Mouse (Mus musculus) CH12.LX (cell line): ENCODE measurements around the gene Fcna. TPM values are rescaled to one million over a fixed set of nuclear protein-coding genes. Genes with fewer than 3 reads are reported as not detected.
A peak's percentile ranks its signal among the peaks of the same experiment; 100 is the strongest.

ENCODE experiments used
- DNase-seq: peaks from one replicate; pipeline ENCODE4 v3.0.0-alpha.2; 2013; ENCODE audit errors: extremely low read depth
- H3K27ac ChIP-seq: 2 replicates; pipeline ENCODE4 v1.5.1; 2012; ENCODE audit warnings: low read depth, mild to moderate bottlenecking, control low read depth, moderate library complexity; ENCODE audit not compliant: insufficient read depth
- H3K27me3 ChIP-seq: replicated peaks from 2 replicates; pipeline ENCODE3; 2012; ENCODE audit warnings: inconsistent platforms
- H3K36me3 ChIP-seq, 2 experiments: replicated peaks in 1 of 2; 2 replicates each; pipeline versions ENCODE3 to v1.6.1; 2012; ENCODE audit warnings: inconsistent platforms in 1 of 2, low read length in 1 of 2, mild to moderate bottlenecking in 1 of 2, mixed read lengths in 1 of 2, moderate library complexity in 1 of 2; ENCODE audit not compliant: control insufficient read depth in 1 of 2, insufficient read depth in 1 of 2
- H3K4me1 ChIP-seq, 2 experiments: 2 replicates each; pipeline ENCODE4 v1.6.1; 2012; ENCODE audit warnings: inconsistent platforms in 1 of 2, moderate library complexity in 1 of 2; ENCODE audit not compliant: insufficient read depth in 2 of 2, control insufficient read depth in 1 of 2
- H3K4me2 ChIP-seq: 2 replicates; pipeline ENCODE4 v1.6.1; 2012; ENCODE audit warnings: low read depth, mild to moderate bottlenecking, control low read depth; ENCODE audit not compliant: poor library complexity, insufficient read depth, severe bottlenecking
- H3K4me3 ChIP-seq, 3 experiments: fragments of 150-350 bp in 1 of 3; sonication (generic) in 1 of 3; replicated peaks in 1 of 3; 2 replicates each; pipeline versions ENCODE3 to v1.5.1; 2011 to 2012; ENCODE audit warnings: low read depth in 2 of 3, low read length in 2 of 3, mild to moderate bottlenecking in 2 of 3, moderate library complexity in 2 of 3, control low read depth in 1 of 3, improper control_type of control experiment in 1 of 3, inconsistent platforms in 1 of 3, mixed read lengths in 1 of 3; ENCODE audit not compliant: poor library complexity in 1 of 3
- H3K79me2 ChIP-seq: replicated peaks from 2 replicates; pipeline ENCODE4 v1.6.1; 2012; ENCODE audit warnings: mild to moderate bottlenecking, moderate library complexity; ENCODE audit not compliant: control insufficient read depth, poor library complexity, insufficient read depth, severe bottlenecking; ENCODE audit errors: extremely low read depth
- H3K9ac ChIP-seq: 2 replicates; pipeline ENCODE4 v1.6.1; 2012; ENCODE audit warnings: low read depth, mild to moderate bottlenecking, control low read depth, moderate library complexity; ENCODE audit not compliant: insufficient read depth
- H3K9me3 ChIP-seq: replicated peaks from 2 replicates; pipeline ENCODE3; 2012; ENCODE audit warnings: low read length, inconsistent platforms, mixed read lengths
- CHD2 ChIP-seq: IDR thresholded peaks from 2 replicates; pipeline ENCODE4 v1.6.1; 2011; ENCODE audit warnings: low read length, improper control_type of control experiment
- CTCF ChIP-seq, 2 experiments: IDR thresholded peaks in 1 of 2; conservative IDR thresholded peaks in 1 of 2; 2 replicates each; pipeline ENCODE4 v1.5.1; 2011 to 2012; ENCODE audit warnings: low read depth in 2 of 2, low read length in 2 of 2, improper control_type of control experiment in 1 of 2, inconsistent platforms in 1 of 2, mild to moderate bottlenecking in 1 of 2, moderate library complexity in 1 of 2
- E2F4 ChIP-seq: IDR thresholded peaks from 2 replicates; pipeline ENCODE4 v1.6.1; 2011; ENCODE audit warnings: low read depth, low read length, improper control_type of control experiment; ENCODE audit not compliant: insufficient replicate concordance
- ELF1 ChIP-seq: IDR thresholded peaks from 2 replicates; pipeline ENCODE4 v1.6.1; 2014; ENCODE audit warnings: low read depth, mild to moderate bottlenecking, inconsistent platforms, low read length, improper control_type of control experiment
- ETS1 ChIP-seq: conservative IDR thresholded peaks from 2 replicates; pipeline ENCODE4 v1.6.1; 2012; ENCODE audit warnings: low read depth, mild to moderate bottlenecking, inconsistent platforms, low read length, improper control_type of control experiment, moderate library complexity
- GABPA ChIP-seq: IDR thresholded peaks from 2 replicates; pipeline ENCODE4 v1.6.1; 2012; ENCODE audit warnings: low read depth, low read length, improper control_type of control experiment, inconsistent platforms; ENCODE audit not compliant: insufficient replicate concordance
- HCFC1 ChIP-seq: IDR thresholded peaks from 2 replicates; pipeline ENCODE4 v1.6.1; 2012; ENCODE audit warnings: low read depth, mild to moderate bottlenecking, inconsistent platforms, low read length, improper control_type of control experiment
- IRF4 ChIP-seq: IDR thresholded peaks from 2 replicates; pipeline ENCODE4 v1.6.1; 2014; ENCODE audit warnings: low read depth, mild to moderate bottlenecking, inconsistent platforms, low read length, improper control_type of control experiment
- JUND ChIP-seq: conservative IDR thresholded peaks from 2 replicates; pipeline ENCODE4 v1.6.1; 2011; ENCODE audit warnings: low read depth, low read length, improper control_type of control experiment
- MAFK ChIP-seq: IDR thresholded peaks from 2 replicates; pipeline ENCODE4 v1.6.1; 2011; ENCODE audit warnings: low read length, improper control_type of control experiment; ENCODE audit not compliant: insufficient replicate concordance
- MEF2A ChIP-seq: IDR thresholded peaks from 2 replicates; pipeline ENCODE4 v1.6.1; 2014; ENCODE audit warnings: low read depth, mild to moderate bottlenecking, inconsistent platforms, low read length, improper control_type of control experiment, borderline replicate concordance
- MYC ChIP-seq: IDR thresholded peaks from 2 replicates; pipeline ENCODE4 v1.6.1; 2011; ENCODE audit warnings: low read depth, mild to moderate bottlenecking, improper control_type of control experiment, low read length
- NELFE ChIP-seq: IDR thresholded peaks from 2 replicates; pipeline ENCODE4 v1.6.1; 2011; ENCODE audit warnings: low read depth, low read length, improper control_type of control experiment
- PAX5 ChIP-seq: IDR thresholded peaks from 2 replicates; pipeline ENCODE4 v1.6.1; 2012; ENCODE audit warnings: low read length, inconsistent platforms, mixed read lengths
- POLR2A ChIP-seq: IDR thresholded peaks from 2 replicates; pipeline ENCODE4 v1.6.1; 2011; ENCODE audit warnings: low read depth, mild to moderate bottlenecking, improper control_type of control experiment, low read length
- POLR2AphosphoS2 ChIP-seq: IDR thresholded peaks from 2 replicates; pipeline ENCODE4 v1.6.1; 2011; ENCODE audit warnings: low read depth, low read length, improper control_type of control experiment
- RAD21 ChIP-seq: IDR thresholded peaks from 2 replicates; pipeline ENCODE4 v1.6.1; 2011; ENCODE audit warnings: low read depth, mild to moderate bottlenecking, low read length, improper control_type of control experiment, moderate library complexity
- SIN3A ChIP-seq: IDR thresholded peaks from 2 replicates; pipeline ENCODE4 v1.6.1; 2012; ENCODE audit warnings: low read length, improper control_type of control experiment, inconsistent platforms
- UBTF ChIP-seq: IDR thresholded peaks from 2 replicates; pipeline ENCODE4 v1.6.1; 2012; ENCODE audit warnings: low read depth, mild to moderate bottlenecking, inconsistent platforms, low read length, improper control_type of control experiment, moderate library complexity
- USF1 ChIP-seq: IDR thresholded peaks from 2 replicates; pipeline ENCODE4 v1.6.1; 2014; ENCODE audit warnings: low read depth, mild to moderate bottlenecking, inconsistent platforms, low read length, improper control_type of control experiment
- ZC3H11A ChIP-seq: IDR thresholded peaks from 2 replicates; pipeline ENCODE4 v1.6.1; 2012; ENCODE audit warnings: low read depth, mild to moderate bottlenecking, inconsistent platforms, low read length, improper control_type of control experiment
- dilution Hi-C: fragments of 300-500 bp; cut with MboI; formaldehyde crosslinking; loops from 2 replicates; pipeline ENCODE4 v1.14.3; 2020; ENCODE audit warnings: low sequenced_read_pairs; ENCODE audit not compliant: extremely low pct_unique_long_range_greater_than_20kb, extremely low pct_ligation_motif_present
- in situ Hi-C: fragments of 300-500 bp; cut with MboI; formaldehyde crosslinking; loops from 3 replicates; pipeline ENCODE4 v1.14.3; 2019; ENCODE audit warnings: low sequenced_read_pairs, low pct_ligation_motif_present, low pct_unique_long_range_greater_than_20kb, mixed read lengths
- polyA plus RNA-seq: library from polyadenylated mRNA; unstranded; fragments of >175 nt; gene quantifications from 2 replicates; pipeline ENCODE4 v1.2.1, GENCODE M21; 2012; ENCODE audit warnings: low read depth; ENCODE audit not compliant: insufficient read length
- total RNA-seq, 2 experiments: library from RNA; depleted of rRNA; stranded (reverse); fragments of 300-350 nt in 1 of 2; fragments of >200 nt in 1 of 2; gene quantifications; 2 replicates each; pipeline ENCODE4 v1.2.3; 2012 to 2014

Fcna gene
- total and polyA plus RNA-seq, 3 experiments: not detected

- Histone ChIP-seq H3K9me3 (no peaks in the 10 kb centered on the region), H3K36me3 (peaks cover 81 to 93% of the 10 kb centered on the region in 2 experiments), H3K4me3 (no peak overlapping the region), H3K27ac (no peak overlapping the region), H3K79me2 (no peaks in the 10 kb centered on the region), H3K4me1 (peaks cover 0 to 2% of the 10 kb centered on the region in 2 experiments; a peak in 1 of 4 replicates), H3K9ac (no peak overlapping the region), H3K27me3 (no peaks in the 10 kb centered on the region), H3K4me2 (no peak overlapping the region)
- dilution Hi-C loops: no loop called here
- peak; percentile 43 for DNase-seq
- in situ Hi-C loops: no loop called here
- no peak for TF ChIP-seq IRF4
- TF ChIP-seq CTCF (conservative IDR thresholded peaks at IDR 0.05 in 1 of 2, IDR thresholded peaks at IDR 0.05 in 1 of 2; ENCODE audit: low read depth in 2 of 2, low read length in 2 of 2): peak; percentile 28 to 61; a peak in 2 of 4 replicates
- peak; percentile 43 for TF ChIP-seq RAD21
Observed at GRCm38 (mm10) chr2:25591863-25592262, 36.0 kb downstream of the Fcna start.

GRCm38 (mm10) chr2:25588227-25588907 is 39.5 kb downstream of the Fcna start:
- in situ Hi-C loops (no loop called here), dilution Hi-C loops (no loop called here)
- H3K4me3 ChIP-seq: no peak overlapping the region
- DNase-seq: no peak
- H3K36me3 ChIP-seq: peaks cover 78 to 98% of the 10 kb centered on the region in 2 experiments
- H3K27ac ChIP-seq: no peak overlapping the region
- no peaks in the 10 kb centered on the region for H3K4me1 ChIP-seq
- H3K4me2 ChIP-seq: no peak overlapping the region
- no peaks in the 10 kb centered on the region for H3K9me3 ChIP-seq
- TF ChIP-seq NELFE: no peak
- TF ChIP-seq POLR2AphosphoS2: no peak
- no peak for TF ChIP-seq UBTF
- no peak for TF ChIP-seq MEF2A
- no peak for TF ChIP-seq ELF1
- H3K79me2 ChIP-seq: no peaks in the 10 kb centered on the region
- no peak overlapping the region for H3K9ac ChIP-seq
- no peaks in the 10 kb centered on the region for H3K27me3 ChIP-seq

GRCm38 (mm10) chr2:25587290-25587689 is 40.5 kb downstream of the Fcna start:
- TF ChIP-seq CTCF (conservative IDR thresholded peaks at IDR 0.05 in 1 of 2, IDR thresholded peaks at IDR 0.05 in 1 of 2; ENCODE audit: low read depth in 2 of 2, low read length in 2 of 2) (no peak), ZC3H11A (no peak), ETS1 (no peak), RAD21 (no peak), SIN3A (no peak), CHD2 (no peak), MAFK (no peak), ELF1 (no peak), HCFC1 (no peak), PAX5 (no peak), POLR2AphosphoS2 (no peak), E2F4 (no peak), POLR2A (no peak), JUND (no peak), USF1 (no peak), MYC (no peak), GABPA (no peak)
- TF ChIP-seq, all 38 proteins: peak for 0
- Histone ChIP-seq H3K9ac (no peak overlapping the region), H3K4me1 (peaks cover 0 to 4% of the 10 kb centered on the region in 2 experiments; a peak in 1 of 4 replicates), H3K79me2 (no peaks in the 10 kb centered on the region), H3K27me3 (no peaks in the 10 kb centered on the region), H3K9me3 (no peaks in the 10 kb centered on the region), H3K36me3 (peaks cover 75 to 98% of the 10 kb centered on the region in 2 experiments), H3K4me2 (no peak overlapping the region), H3K4me3 (no peak overlapping the region), H3K27ac (no peak overlapping the region)
- in situ Hi-C loops (no loop called here), dilution Hi-C loops (no loop called here)
- DNase-seq: no peak
